Mouse (Mus musculus) intestine, postnatal 0 days (tissue): ENCODE measurements around the gene Clec2h. TPM values are rescaled to one million over a fixed set of nuclear protein-coding genes. Genes with fewer than 3 reads are reported as not detected.
"Not testable (repeated sequence)": the region's sequence is repeated elsewhere in the genome, so short reads cannot be mapped to it uniquely, and the experiment has no call there.

Experiments used
- ATAC-seq: fragments of 200-750 bp; cut with Nextera tagmentation; 2 replicates; pipeline ENCODE4 v1.8.0; 2017; ENCODE audit warnings: mild to moderate bottlenecking, moderate TSS enrichment, moderate library complexity
- H3K27ac ChIP-seq: fragments of 300-500 bp; sonication (generic); 2 replicates; pipeline ENCODE4 v1.5.1; 2014; ENCODE audit warnings: mild to moderate bottlenecking, low read depth, low read length, moderate library complexity
- H3K27me3 ChIP-seq: fragments of 300-500 bp; sonication (generic); replicated peaks from 2 replicates; pipeline ENCODE4 v1.6.1; 2014; ENCODE audit warnings: low read length, mixed read lengths; ENCODE audit not compliant: control insufficient read depth, insufficient read depth
- H3K36me3 ChIP-seq: fragments of 300-500 bp; sonication (generic); 2 replicates; pipeline ENCODE4 v1.6.1; 2014; ENCODE audit warnings: mild to moderate bottlenecking, moderate library complexity; ENCODE audit not compliant: control insufficient read depth, insufficient read depth
- H3K4me1 ChIP-seq: fragments of 300-500 bp; sonication (generic); replicated peaks from 2 replicates; pipeline ENCODE4 v1.6.1; 2014; ENCODE audit warnings: antibody characterized with exemption, low read length, mixed read lengths; ENCODE audit not compliant: control insufficient read depth, insufficient read depth
- H3K4me2 ChIP-seq: fragments of 300-500 bp; sonication (generic); replicated peaks from 2 replicates; pipeline ENCODE4 v1.6.1; 2014; ENCODE audit warnings: low read depth, mild to moderate bottlenecking, moderate library complexity
- H3K4me3 ChIP-seq: fragments of 300-500 bp; sonication (generic); 2 replicates; pipeline ENCODE4 v1.5.1; 2014; ENCODE audit warnings: low read depth, low read length
- H3K9ac ChIP-seq: fragments of 300-500 bp; sonication (generic); 2 replicates; pipeline ENCODE4 v1.6.1; 2014; ENCODE audit warnings: mild to moderate bottlenecking, low read depth, low read length
- H3K9me3 ChIP-seq: fragments of 300-500 bp; sonication (generic); 2 replicates; pipeline ENCODE4 v1.6.1; 2016; ENCODE audit warnings: mixed run types; ENCODE audit not compliant: control insufficient read depth
- CTCF ChIP-seq: sonication (generic); IDR thresholded peaks from 2 replicates; pipeline ENCODE4 v1.5.1; 2016; ENCODE audit warnings: low read depth, mild to moderate bottlenecking, control low read depth, antibody characterized with exemption, moderate library complexity
- WGBS: fragments of 180-500 bp; shearing (Covaris S2); extraction: QIAGEN DNeasy Blood & Tissue Kit; methylation state at CpG from one replicate; pipeline ENCODE4 v1.1.7; 2014; 5-methylcytosine and 5-hydroxymethylcytosine counted together
- polyA plus RNA-seq: library from polyadenylated mRNA; unstranded; fragments of >200 nt; fragmentation: Nextera tagmentation; extraction: Ambion mirVana; gene quantifications from 2 replicates; pipeline ENCODE4 v1.2.1, GENCODE M21; 2015

The Clec2h gene
- polyA plus RNA-seq, 1 experiment from 2014 or later = 175 TPM

DNA sequence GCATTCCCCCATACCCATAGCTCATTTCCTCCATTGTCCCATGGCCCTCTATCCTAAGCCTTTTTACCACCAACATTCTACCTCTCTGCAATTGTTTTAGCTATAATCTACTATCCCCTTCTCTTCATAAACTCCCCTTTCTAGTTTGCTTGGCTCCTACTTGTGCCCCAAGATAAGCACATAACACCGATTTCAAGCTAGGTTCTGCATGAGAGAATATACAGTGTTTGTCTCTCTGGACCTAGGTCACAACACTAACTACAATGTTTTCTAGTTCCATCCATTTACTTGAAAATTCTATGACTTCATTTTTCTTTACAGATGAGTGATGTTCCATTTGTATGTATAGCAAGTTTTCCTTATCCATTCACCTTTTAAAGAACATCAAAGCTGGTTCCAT, 21.5 kb upstream of the Clec2h start:
- peak overlapping the region; percentile 70 for H3K27ac ChIP-seq
- ATAC-seq = peak; percentile 11
- WGBS = 47% methylated on average over 1 of the region's 1 CpGs

DNA sequence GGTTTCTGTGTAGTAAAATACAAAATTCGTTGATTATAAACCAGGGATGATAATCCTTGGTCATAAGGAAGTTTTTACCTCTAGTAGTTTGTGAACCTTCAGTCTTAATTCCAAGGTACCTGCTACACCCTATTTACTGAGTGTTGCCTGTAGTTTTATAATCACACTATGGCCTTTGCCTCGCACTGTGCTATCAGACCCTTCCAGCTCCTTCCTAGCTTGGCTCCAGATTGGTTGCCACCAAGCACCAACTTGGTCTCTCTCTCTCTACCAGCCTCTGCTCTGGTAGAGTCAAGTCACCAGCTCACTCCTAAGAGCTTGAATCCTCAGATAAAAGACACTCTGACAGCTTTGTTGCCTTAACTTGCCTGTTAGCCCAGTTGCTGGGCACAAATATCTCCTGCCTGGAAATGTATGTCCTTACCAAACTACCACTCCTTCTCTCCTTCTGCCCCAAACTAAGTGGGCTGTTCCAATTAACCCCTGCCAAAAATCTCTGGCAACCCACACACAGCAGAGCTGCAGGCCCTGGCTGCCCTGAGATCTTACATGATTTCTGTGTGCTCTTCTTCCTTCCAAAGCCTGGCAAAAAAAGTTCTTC, 21.0 kb upstream of the Clec2h start:
- H3K4me2 ChIP-seq = no peak overlapping the region
- no peaks in the 10 kb centered on the region for H3K27me3 ChIP-seq
- peak overlapping the region; percentile 88 for H3K27ac ChIP-seq
- no peaks in the 10 kb centered on the region; the same call in 1 of the 2 replicates for H3K9me3 ChIP-seq
- TF ChIP-seq CTCF = no peak
- no peaks in the 10 kb centered on the region; the same call in 1 of the 2 replicates for H3K4me1 ChIP-seq
- no peaks in the 10 kb centered on the region for H3K36me3 ChIP-seq
- no peak overlapping the region for H3K9ac ChIP-seq
- WGBS = 34% methylated on average over 2 of the region's 2 CpGs
- ATAC-seq = peak; percentile 93
- H3K4me3 ChIP-seq = no peak overlapping the region

More for the DNA sequence above, 21.5 kb upstream of the Clec2h start:
- Histone ChIP-seq H3K27me3 (no peaks in the 10 kb centered on the region), H3K4me3 (no peak overlapping the region), H3K9ac (no peak overlapping the region), H3K4me2 (no peak overlapping the region), H3K36me3 (no peaks in the 10 kb centered on the region), H3K4me1 (no peaks in the 10 kb centered on the region; the same call in 1 of the 2 replicates), H3K9me3 (no peaks in the 10 kb centered on the region; the same call in 1 of the 2 replicates)
- TF ChIP-seq CTCF = no peak

DNA sequence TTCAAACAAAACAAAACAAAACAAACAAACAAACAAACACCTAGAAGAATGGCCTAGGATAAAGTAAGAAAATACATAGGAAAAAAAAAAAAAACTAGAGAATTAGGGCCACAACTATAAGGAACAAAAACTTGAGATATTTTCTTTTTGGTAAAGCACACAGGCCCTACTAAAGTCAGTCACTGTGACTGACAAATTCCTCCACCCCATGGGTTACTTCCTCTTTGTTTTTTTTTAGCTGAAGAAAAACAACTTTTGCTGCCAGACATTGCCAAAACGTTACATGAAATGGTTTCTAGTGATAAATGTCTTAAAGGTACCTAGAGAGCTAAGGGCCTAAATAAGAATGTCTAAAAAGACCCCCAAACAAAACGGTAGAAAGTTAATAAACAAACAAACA, 18.2 kb upstream of the Clec2h start:
- H3K4me3 ChIP-seq = no peak overlapping the region
- WGBS = 61% methylated on average over 2 of the region's 2 CpGs
- no peak overlapping the region for H3K4me2 ChIP-seq
- TF ChIP-seq CTCF = no peak
- H3K36me3 ChIP-seq = no peaks in the 10 kb centered on the region
- H3K4me1 ChIP-seq = peaks cover 8% of the 10 kb centered on the region; the same call in 1 of the 2 replicates
- H3K27ac ChIP-seq = no peak overlapping the region
- no peak overlapping the region for H3K9ac ChIP-seq
- H3K27me3 ChIP-seq = no peaks in the 10 kb centered on the region
- no peaks in the 10 kb centered on the region for H3K9me3 ChIP-seq
- no peak for ATAC-seq

DNA sequence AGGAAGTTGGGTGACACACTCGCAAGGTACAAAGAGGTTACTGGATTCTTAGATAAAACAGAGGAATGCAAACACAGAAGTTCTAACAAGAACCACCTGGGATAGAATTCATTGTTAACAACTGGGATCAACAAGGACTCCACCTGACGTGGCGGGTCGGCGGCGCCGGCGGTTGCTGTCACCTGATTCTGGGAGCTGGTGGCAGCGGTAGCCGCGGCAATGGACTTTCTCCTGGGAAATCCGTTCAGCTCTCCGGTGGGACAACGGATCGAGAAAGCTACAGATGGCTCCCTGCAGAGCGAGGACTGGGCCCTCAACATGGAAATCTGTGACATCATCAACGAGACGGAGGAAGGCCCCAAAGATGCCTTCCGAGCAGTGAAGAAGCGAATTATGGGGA, 17.5 kb upstream of the Clec2h start:
- H3K27me3 ChIP-seq, H3K4me1 ChIP-seq, H3K9me3 ChIP-seq, H3K4me3 ChIP-seq, H3K36me3 ChIP-seq, H3K9ac ChIP-seq, H3K4me2 ChIP-seq, ATAC-seq, H3K27ac ChIP-seq: not testable (repeated sequence)
- 94% methylated on average over 20 of the region's 20 CpGs for WGBS

DNA sequence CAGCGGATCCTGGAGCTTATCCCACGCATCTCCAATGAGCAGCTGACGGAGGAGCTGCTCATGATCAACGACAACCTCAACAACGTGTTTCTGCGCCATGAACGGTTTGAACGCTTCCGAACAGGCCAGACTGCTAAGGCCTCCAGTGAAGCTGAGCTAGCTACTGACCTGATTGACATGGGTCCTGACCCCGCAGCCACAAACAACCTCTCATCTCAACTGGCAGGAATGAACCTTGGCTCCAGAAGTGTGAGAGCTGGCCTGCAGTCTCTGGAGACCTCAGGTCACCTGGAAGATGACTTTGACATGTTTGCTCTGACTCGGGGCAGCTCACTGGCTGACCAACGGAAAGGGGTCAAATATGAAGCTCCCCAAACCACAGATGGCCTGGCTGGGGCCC, 16.5 kb upstream of the Clec2h start:
- H3K4me3 ChIP-seq, H3K27ac ChIP-seq, H3K4me1 ChIP-seq, H3K9ac ChIP-seq, H3K4me2 ChIP-seq, H3K36me3 ChIP-seq, H3K9me3 ChIP-seq, ATAC-seq, H3K27me3 ChIP-seq: not testable (repeated sequence)
- 95% methylated on average over 12 of the region's 12 CpGs for WGBS

- peak overlapping the region; percentile 23; the same call in 1 of the 2 replicates for H3K27ac ChIP-seq
Measured at GRCm38 (mm10) chr6:128649681-128650080, 12.5 kb upstream of the Clec2h start.

DNA sequence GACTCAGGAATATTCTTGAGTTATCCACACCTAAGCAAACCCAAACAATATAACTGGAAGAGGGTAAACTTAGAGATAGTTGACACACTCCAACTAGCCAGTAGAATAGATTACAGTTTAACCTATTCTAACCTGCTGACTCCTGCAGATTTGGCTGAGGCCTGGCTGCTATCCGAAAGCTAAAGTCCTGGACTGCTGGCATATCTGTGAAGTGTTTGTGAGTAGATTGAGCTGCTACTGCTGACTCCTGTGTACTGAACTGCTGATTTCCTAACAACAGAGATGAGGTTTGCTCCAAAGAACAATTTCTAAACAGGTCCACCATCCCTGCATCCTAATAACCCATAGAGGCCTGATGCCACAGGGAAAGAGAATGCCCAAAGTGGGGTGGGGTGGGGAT, 12.0 kb upstream of the Clec2h start:
- H3K9me3 ChIP-seq = no peaks in the 10 kb centered on the region
- no peak overlapping the region for H3K4me3 ChIP-seq
- ATAC-seq = peak; percentile 56
- no peak overlapping the region for H3K4me2 ChIP-seq
- H3K27ac ChIP-seq = peak overlapping the region; percentile 16
- no peaks in the 10 kb centered on the region for H3K27me3 ChIP-seq
- H3K36me3 ChIP-seq = no peaks in the 10 kb centered on the region
- 32% methylated on average over 1 of the region's 1 CpGs for WGBS
- H3K4me1 ChIP-seq = peaks cover 9% of the 10 kb centered on the region; the same call in 1 of the 2 replicates
- TF ChIP-seq CTCF = no peak
- H3K9ac ChIP-seq = no peak overlapping the region

More at GRCm38 (mm10) chr6:128649681-128650080, 12.5 kb upstream of the Clec2h start:
- no peak overlapping the region for H3K4me3 ChIP-seq
- H3K4me2 ChIP-seq = no peak overlapping the region
- WGBS = 65% methylated on average over 3 of the region's 3 CpGs
- no peak for ATAC-seq
- peaks cover 9% of the 10 kb centered on the region; the same call in 1 of the 2 replicates for H3K4me1 ChIP-seq
- H3K9me3 ChIP-seq = no peaks in the 10 kb centered on the region
- H3K9ac ChIP-seq = no peak overlapping the region
- H3K27me3 ChIP-seq = no peaks in the 10 kb centered on the region
- H3K36me3 ChIP-seq = no peaks in the 10 kb centered on the region
- TF ChIP-seq CTCF = no peak

DNA sequence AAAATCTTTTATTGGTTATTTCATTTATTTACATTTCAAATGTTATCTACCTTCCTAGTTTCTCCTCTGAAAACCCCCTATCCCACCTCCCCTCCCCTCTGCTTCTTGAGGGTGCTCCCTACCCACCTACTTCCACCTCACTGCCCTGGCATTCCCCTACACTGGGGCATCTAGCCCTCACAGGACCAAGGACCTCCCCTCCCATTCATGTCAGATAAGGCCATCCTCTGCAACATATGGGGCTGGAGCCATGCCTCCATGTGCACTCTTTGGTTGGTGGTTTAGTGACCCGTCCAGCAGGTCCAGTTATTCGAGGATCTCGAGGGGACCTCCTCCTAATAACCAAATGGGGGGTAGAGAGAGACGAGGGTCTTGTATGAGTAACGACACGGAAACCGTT, 11.4 kb upstream of the Clec2h start:
- not testable (repeated sequence) for H3K4me2 ChIP-seq, H3K36me3 ChIP-seq, ATAC-seq, H3K4me1 ChIP-seq, H3K27me3 ChIP-seq, H3K4me3 ChIP-seq, H3K9ac ChIP-seq, H3K9me3 ChIP-seq
- WGBS = 74% methylated on average over 4 of the region's 7 CpGs
- peak overlapping the region; percentile 57; the same call in 1 of the 2 replicates for H3K27ac ChIP-seq
